Mouse (Mus musculus): ENCODE results near the gene Olfr135. TPM values are rescaled to one million over a fixed set of nuclear protein-coding genes. Genes with fewer than 3 reads are reported as not detected.

Gene Olfr135
- total RNA-seq (2014; rRNA removed) = not detected in 2 replicates
- not detected in 2 replicates for polyA plus RNA-seq (2015; fragmentation: Nextera tagmentation; extraction: Ambion mirVana)

DNA sequence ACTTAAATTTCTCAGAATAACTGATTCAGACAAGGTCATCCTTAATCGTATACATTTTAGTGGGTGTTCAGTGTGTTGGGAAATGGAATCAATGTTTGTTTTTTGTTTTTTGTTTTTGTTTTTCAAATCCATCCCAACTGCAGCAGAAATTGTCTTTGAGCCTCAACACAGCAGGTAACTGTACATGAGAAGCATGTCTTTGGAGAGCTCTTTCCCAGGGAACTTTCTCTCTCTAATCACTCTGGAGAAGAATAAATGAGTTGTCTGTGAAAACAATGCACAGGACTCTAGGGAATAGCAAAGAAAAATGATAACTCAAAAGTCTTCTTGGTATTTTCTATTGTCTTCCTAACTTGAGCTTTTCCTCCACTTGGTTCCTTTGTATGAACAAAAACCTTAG is at the start of gene Olfr135:
Gene Olfr135 (plus strand): TSS at position 301 of the 400 bp plus-strand sequence.
- Histone ChIP-seq H3K27ac (ENCODE audit: low read depth, low read length) (no peak within 1 kb of the TSS), H3K4me2 (ENCODE audit: low read depth, low read length, poor library complexity, severe bottlenecking) (no peak within 1 kb of the TSS), H3K4me3 (ENCODE audit: low read depth, low read length) (no peak within 1 kb of the TSS), H3K9me3 (ENCODE audit: low read length) (no peaks in the 10 kb centered on the region), H3K4me1 (ENCODE audit: insufficient read depth, low read length) (no peaks in the 10 kb centered on the region), H3K36me3 (ENCODE audit: insufficient read depth, low read length) (no peaks in the 10 kb centered on the region), H3K9ac (replicated peaks; ENCODE audit: low read length, poor library complexity, severe bottlenecking) (no peak within 1 kb of the TSS), H3K27me3 (ENCODE audit: insufficient read depth, low read length) (no peaks in the 10 kb centered on the region)
- no peak for TF ChIP-seq CTCF (IDR thresholded peaks at IDR 0.05)
- WGBS = 96% methylated on average over 1 of the region's 1 CpGs
- no peak for DNase-seq (ENCODE audit: low spot score)
- ATAC-seq (ENCODE audit: low FRiP score) = no peak

DNA sequence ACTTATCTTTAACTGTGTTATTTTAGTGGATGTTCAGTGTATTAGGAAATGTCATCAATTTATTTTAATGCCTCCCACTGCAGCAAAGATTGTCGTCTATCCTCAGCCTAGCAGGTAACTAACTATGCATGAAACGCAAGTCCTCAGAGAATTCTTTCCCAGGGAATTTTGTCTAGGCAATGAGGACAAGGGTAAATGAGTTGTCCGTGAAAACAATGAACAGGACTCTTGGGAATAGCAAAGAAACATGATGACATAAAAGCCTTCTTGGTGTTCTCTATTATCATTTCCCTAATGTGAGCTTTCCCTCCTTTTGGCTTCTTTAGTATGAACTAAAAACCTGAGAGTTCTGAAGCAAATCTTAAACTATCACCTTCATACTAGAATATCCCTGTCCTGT is 33.0 kb upstream of the Olfr135 start, which contains the start of gene Olfr134:
Gene Olfr134 (plus strand): TSS at position 301 of the 400 bp plus-strand sequence.
- no peaks in the 10 kb centered on the region for H3K27me3 ChIP-seq (ENCODE audit: insufficient read depth, low read length)
- H3K4me3 ChIP-seq (ENCODE audit: low read depth, low read length) = no peak within 1 kb of the TSS
- no peak for ATAC-seq (ENCODE audit: low FRiP score)
- H3K27ac ChIP-seq (ENCODE audit: low read depth, low read length) = no peak within 1 kb of the TSS
- H3K4me1 ChIP-seq (ENCODE audit: insufficient read depth, low read length) = no peaks in the 10 kb centered on the region
- no peak for TF ChIP-seq CTCF (IDR thresholded peaks at IDR 0.05)
- H3K4me2 ChIP-seq (ENCODE audit: low read depth, low read length, poor library complexity, severe bottlenecking) = no peak within 1 kb of the TSS
- WGBS = 64% methylated on average over 3 of the region's 3 CpGs
- no peak within 1 kb of the TSS for H3K9ac ChIP-seq (replicated peaks; ENCODE audit: low read length, poor library complexity, severe bottlenecking)
- DNase-seq (ENCODE audit: low spot score) = no peak
- no peaks in the 10 kb centered on the region for H3K9me3 ChIP-seq (ENCODE audit: low read length)
- no peaks in the 10 kb centered on the region for H3K36me3 ChIP-seq (ENCODE audit: insufficient read depth, low read length)

Other genes with a start within 250 kb of the Olfr135 start
- gene Olfr129, start 144.3 kb upstream of the Olfr135 start, total RNA-seq (2014; rRNA removed) = not detected in 2 replicates
- not detected in 2 replicates for gene Olfr129, start 144.3 kb upstream of the Olfr135 start, polyA plus RNA-seq (2015; fragmentation: Nextera tagmentation; extraction: Ambion mirVana)
- not detected in 2 replicates for gene Olfr130, start 140.4 kb upstream of the Olfr135 start, total RNA-seq (2014; rRNA removed)
- gene Olfr130, start 140.4 kb upstream of the Olfr135 start, polyA plus RNA-seq (2015; fragmentation: Nextera tagmentation; extraction: Ambion mirVana) = not detected in 2 replicates
- not detected in 2 replicates for gene Olfr131, start 115.6 kb upstream of the Olfr135 start, total RNA-seq (2014; rRNA removed)
- not detected in 2 replicates for gene Olfr131, start 115.6 kb upstream of the Olfr135 start, polyA plus RNA-seq (2015; fragmentation: Nextera tagmentation; extraction: Ambion mirVana)
- gene Olfr132, start 69.8 kb upstream of the Olfr135 start, total RNA-seq (2014; rRNA removed) = not detected in 2 replicates
- gene Olfr132, start 69.8 kb upstream of the Olfr135 start, polyA plus RNA-seq (2015; fragmentation: Nextera tagmentation; extraction: Ambion mirVana) = not detected in 2 replicates
- not detected in 2 replicates for gene Olfr133, start 59.1 kb upstream of the Olfr135 start, total RNA-seq (2014; rRNA removed)
- gene Olfr133, start 59.1 kb upstream of the Olfr135 start, polyA plus RNA-seq (2015; fragmentation: Nextera tagmentation; extraction: Ambion mirVana) = not detected in 2 replicates
- not detected in 2 replicates for gene Olfr134, start 32.9 kb upstream of the Olfr135 start, total RNA-seq (2014; rRNA removed)
- gene Olfr134, start 32.9 kb upstream of the Olfr135 start, polyA plus RNA-seq (2015; fragmentation: Nextera tagmentation; extraction: Ambion mirVana) = not detected in 2 replicates
- not detected in 2 replicates for gene Olfr138, start 56.7 kb downstream of the Olfr135 start, total RNA-seq (2014; rRNA removed)
- not detected in 2 replicates for gene Olfr138, start 56.7 kb downstream of the Olfr135 start, polyA plus RNA-seq (2015; fragmentation: Nextera tagmentation; extraction: Ambion mirVana)
- gene Olfr137, start 103.2 kb downstream of the Olfr135 start, total RNA-seq (2014; rRNA removed) = not detected in 2 replicates
- gene Olfr137, start 103.2 kb downstream of the Olfr135 start, polyA plus RNA-seq (2015; fragmentation: Nextera tagmentation; extraction: Ambion mirVana) = not detected in 2 replicates
- not detected in 2 replicates for gene Olfr136, start 125.5 kb downstream of the Olfr135 start, total RNA-seq (2014; rRNA removed)
- gene Olfr136, start 125.5 kb downstream of the Olfr135 start, polyA plus RNA-seq (2015; fragmentation: Nextera tagmentation; extraction: Ambion mirVana) = not detected in 2 replicates
- not detected in 2 replicates for gene Esp36, start 215.8 kb downstream of the Olfr135 start, total RNA-seq (2014; rRNA removed)
- not detected in 2 replicates for gene Esp36, start 215.8 kb downstream of the Olfr135 start, polyA plus RNA-seq (2015; fragmentation: Nextera tagmentation; extraction: Ambion mirVana)